Mouse (Mus musculus): ENCODE data around the gene Gm20517. TPM values are rescaled to one million over a fixed set of nuclear protein-coding genes. Genes with fewer than 3 reads are reported as not detected.
"Not testable (repeated sequence)": the region's sequence is repeated elsewhere in the genome, so short reads cannot be mapped to it uniquely, and the experiment has no call there.

Gene Gm20517
- polyA plus RNA-seq, 1 experiment: not detected

GRCm38 (mm10) chr17:47629717-47630677 is 18.6 kb downstream of the Gm20517 start:
- Histone ChIP-seq H3K27ac (ENCODE audit: insufficient read depth, low read depth, low read length) (no peak overlapping the region), H3K4me1 (ENCODE audit: control insufficient read depth, insufficient read depth, low read length) (peaks cover 12% of the 10 kb centered on the region), H3K4me3 (ENCODE audit: insufficient read depth, low read depth, low read length) (peak overlapping the region; percentile 100)
- WGBS: under 1% methylated on average over 61 of the region's 61 CpGs
- no peak for TF ChIP-seq CTCF (IDR thresholded peaks at IDR 0.05; ENCODE audit: insufficient read depth, low read depth, low read length)
- no peak for TF ChIP-seq POLR2A (IDR thresholded peaks at IDR 0.05; ENCODE audit: insufficient read depth, low read depth, low read length)

- Histone ChIP-seq H3K27ac (ENCODE audit: insufficient read depth, low read depth, low read length) (no peak within 1 kb of the TSS), H3K4me3 (ENCODE audit: insufficient read depth, low read depth, low read length) (peak within 1 kb of the TSS; percentile 100), H3K4me1 (ENCODE audit: control insufficient read depth, insufficient read depth, low read length) (peaks cover 12% of the 10 kb centered on the region)
- TF ChIP-seq CTCF (IDR thresholded peaks at IDR 0.05; ENCODE audit: insufficient read depth, low read depth, low read length): no peak
- TF ChIP-seq POLR2A (IDR thresholded peaks at IDR 0.05; ENCODE audit: insufficient read depth, low read depth, low read length): no peak
- 1% methylated on average over 3 of the region's 3 CpGs for WGBS
Measured at GRCm38 (mm10) chr17:47630678-47631065, 19.3 kb downstream of the Gm20517 start, which contains the start of gene Usp49. Gene Usp49 (plus strand): TSS chr17:47630690.

- TF ChIP-seq CTCF (IDR thresholded peaks at IDR 0.05; ENCODE audit: insufficient read depth, low read depth, low read length): no peak
- no peak for TF ChIP-seq POLR2A (IDR thresholded peaks at IDR 0.05; ENCODE audit: insufficient read depth, low read depth, low read length)
- Histone ChIP-seq H3K27ac (ENCODE audit: insufficient read depth, low read depth, low read length) (no peak overlapping the region), H3K4me3 (ENCODE audit: insufficient read depth, low read depth, low read length) (no peak overlapping the region), H3K4me1 (ENCODE audit: control insufficient read depth, insufficient read depth, low read length) (peaks cover 12% of the 10 kb centered on the region)
- 77% methylated on average over 4 of the region's 4 CpGs for WGBS
Measured at GRCm38 (mm10) chr17:47632181-47632840, 20.9 kb downstream of the Gm20517 start.

GRCm38 (mm10) chr17:47633999-47634770 is 22.8 kb downstream of the Gm20517 start:
- H3K27ac ChIP-seq (ENCODE audit: insufficient read depth, low read depth, low read length): no peak overlapping the region
- no peak for TF ChIP-seq CTCF (IDR thresholded peaks at IDR 0.05; ENCODE audit: insufficient read depth, low read depth, low read length)
- no peak for TF ChIP-seq POLR2A (IDR thresholded peaks at IDR 0.05; ENCODE audit: insufficient read depth, low read depth, low read length)
- WGBS: 80% methylated on average over 7 of the region's 7 CpGs
- peaks cover 8% of the 10 kb centered on the region for H3K4me1 ChIP-seq (ENCODE audit: control insufficient read depth, insufficient read depth, low read length)
- no peak overlapping the region for H3K4me3 ChIP-seq (ENCODE audit: insufficient read depth, low read depth, low read length)

- H3K4me3 ChIP-seq (ENCODE audit: insufficient read depth, low read depth, low read length): no peak overlapping the region
- no peaks in the 10 kb centered on the region for H3K4me1 ChIP-seq (ENCODE audit: control insufficient read depth, insufficient read depth, low read length)
- no peak for TF ChIP-seq POLR2A (IDR thresholded peaks at IDR 0.05; ENCODE audit: insufficient read depth, low read depth, low read length)
- 86% methylated on average over 2 of the region's 2 CpGs for WGBS
- H3K27ac ChIP-seq (ENCODE audit: insufficient read depth, low read depth, low read length): no peak overlapping the region
Measured at GRCm38 (mm10) chr17:47642992-47643391, 31.6 kb downstream of the Gm20517 start.

- H3K27ac ChIP-seq (ENCODE audit: insufficient read depth, low read depth, low read length): no peak overlapping the region
- no peaks in the 10 kb centered on the region for H3K4me1 ChIP-seq (ENCODE audit: control insufficient read depth, insufficient read depth, low read length)
- no peak for TF ChIP-seq CTCF (IDR thresholded peaks at IDR 0.05; ENCODE audit: insufficient read depth, low read depth, low read length)
- TF ChIP-seq POLR2A (IDR thresholded peaks at IDR 0.05; ENCODE audit: insufficient read depth, low read depth, low read length): no peak
- whole genome bisulfite sequencing: 100% methylated on average over 1 of the region's 1 CpGs
- no peak overlapping the region for H3K4me3 ChIP-seq (ENCODE audit: insufficient read depth, low read depth, low read length)
Measured at GRCm38 (mm10) chr17:47646683-47647082, 35.3 kb downstream of the Gm20517 start.

- Histone ChIP-seq H3K4me1 (ENCODE audit: control insufficient read depth, insufficient read depth, low read length) (no peaks in the 10 kb centered on the region), H3K4me3 (ENCODE audit: insufficient read depth, low read depth, low read length) (no peak overlapping the region), H3K27ac (ENCODE audit: insufficient read depth, low read depth, low read length) (no peak overlapping the region)
- no peak for TF ChIP-seq CTCF (IDR thresholded peaks at IDR 0.05; ENCODE audit: insufficient read depth, low read depth, low read length)
- no peak for TF ChIP-seq POLR2A (IDR thresholded peaks at IDR 0.05; ENCODE audit: insufficient read depth, low read depth, low read length)
- WGBS: 66% methylated on average over 4 of the region's 4 CpGs
Measured at GRCm38 (mm10) chr17:47648966-47649365, 37.6 kb downstream of the Gm20517 start.

GRCm38 (mm10) chr17:47651953-47652352 is 40.6 kb downstream of the Gm20517 start:
- no peak for TF ChIP-seq CTCF (IDR thresholded peaks at IDR 0.05; ENCODE audit: insufficient read depth, low read depth, low read length)
- H3K27ac ChIP-seq (ENCODE audit: insufficient read depth, low read depth, low read length): no peak overlapping the region
- H3K4me1 ChIP-seq (ENCODE audit: control insufficient read depth, insufficient read depth, low read length): no peaks in the 10 kb centered on the region
- 93% methylated on average over 2 of the region's 2 CpGs for WGBS
- H3K4me3 ChIP-seq (ENCODE audit: insufficient read depth, low read depth, low read length): no peak overlapping the region

- H3K27ac ChIP-seq (ENCODE audit: insufficient read depth, low read depth, low read length); H3K4me1 ChIP-seq (ENCODE audit: control insufficient read depth, insufficient read depth, low read length); H3K4me3 ChIP-seq (ENCODE audit: insufficient read depth, low read depth, low read length): not testable (repeated sequence)
- 96% methylated on average over 8 of the region's 8 CpGs for whole genome bisulfite sequencing
Measured at GRCm38 (mm10) chr17:47654346-47654745, 43.0 kb downstream of the Gm20517 start.
